Mouse (Mus musculus): ENCODE data around the gene Abhd15.
"Not testable (repeated sequence)": the region's sequence is repeated elsewhere in the genome, so short reads cannot be mapped to it uniquely, and the experiment has no call there.

Gene Abhd15

GRCm38 (mm10) chr11:77512891-77513810 is 1.8 kb upstream of the Abhd15 start:
- DNase-seq = peak; percentile 88

GRCm38 (mm10) chr11:77513811-77514170 is 1.1 kb upstream of the Abhd15 start:
- DNase-seq = no peak

- no peak for DNase-seq
These were observed 565 bp upstream of the Abhd15 start for GRCm38 (mm10) chr11:77514281-77514831.

- DNase-seq = no peak
These were observed 974 bp downstream of the Abhd15 start, which contains the start of gene Trp53i13 for GRCm38 (mm10) chr11:77515637-77516552. Gene Trp53i13, minus strand, starts transcription at chr11:77515980.

GRCm38 (mm10) chr11:77516553-77517425 is 1.9 kb downstream of the Abhd15 start:
- no peak for DNase-seq

- DNase-seq = no peak
These were observed 3.3 kb downstream of the Abhd15 start for GRCm38 (mm10) chr11:77518051-77518798.

GRCm38 (mm10) chr11:77519043-77519442 is 4.1 kb downstream of the Abhd15 start, which contains the start of gene Gm10392:
Gene Gm10392, minus strand, starts transcription at chr11:77519198.
- no peak for DNase-seq

- DNase-seq = no peak
These were observed 5.9 kb downstream of the Abhd15 start for GRCm38 (mm10) chr11:77520601-77521529.

- DNase-seq = no peak
These were observed 11.0 kb downstream of the Abhd15 start for GRCm38 (mm10) chr11:77525804-77526486.

- DNase-seq = not testable (repeated sequence)
These were observed 13.5 kb downstream of the Abhd15 start for GRCm38 (mm10) chr11:77528420-77528819.

- DNase-seq = no peak
These were observed 14.7 kb downstream of the Abhd15 start for GRCm38 (mm10) chr11:77529644-77530043.

GRCm38 (mm10) chr11:77530862-77531261 is 15.9 kb downstream of the Abhd15 start:
- no peak for DNase-seq

GRCm38 (mm10) chr11:77532202-77532846 is 17.4 kb downstream of the Abhd15 start:
- DNase-seq = no peak

GRCm38 (mm10) chr11:77545261-77545660 is 30.3 kb downstream of the Abhd15 start:
- DNase-seq = no peak

- DNase-seq = no peak
These were observed 70.3 kb downstream of the Abhd15 start for GRCm38 (mm10) chr11:77585201-77585600.

Data from kidney, adult 18-20 months (tissue).